16 mouse cellular contexts compared by ENCODE assay signal in the genomic region with DNA sequence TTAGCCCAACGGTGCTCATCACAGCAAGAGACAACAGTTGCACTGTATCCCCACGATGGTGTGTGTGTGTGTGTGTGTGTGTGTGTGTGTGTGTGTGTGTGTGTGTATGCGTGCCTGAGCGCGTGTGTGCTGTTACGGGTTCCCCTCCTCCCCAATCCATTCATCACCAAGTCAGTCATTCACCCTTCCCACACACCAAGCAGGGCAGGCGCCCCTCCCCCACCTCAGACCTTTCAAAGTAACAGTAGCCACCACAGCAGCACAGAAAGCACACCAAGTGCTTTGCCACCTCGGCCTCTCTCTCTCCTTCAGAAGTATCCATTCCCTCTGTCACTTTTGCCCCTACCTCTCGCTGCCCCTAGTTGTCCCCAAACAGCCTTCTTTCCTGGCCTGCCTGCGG. TPM values are rescaled to one million over a fixed set of nuclear protein-coding genes. Genes with fewer than 3 reads are reported as not detected.
DNase-seq lines count a peak whose midpoint lies in the region; ATAC-seq lines count a peak whose summit lies in the region.
"Had no signal": no experiment of that assay in that cellular context is flagged by ENCODE, and none has a peak within 500 bp of the region (broad histone marks: within the 10 kb centered on the region; RNA-seq: fewer than 3 reads in every experiment).

No protein-coding gene starts in this region.

- WGBS in forebrain, embryonic 12.5 days: 12% methylated on average over 7 of the region's 10 CpGs
- 14% methylated on average over 9 of the region's 10 CpGs for WGBS in hindbrain, embryonic 15.5 days
- WGBS in neural tube, embryonic 13.5 days: 18% methylated on average over 6 of the region's 10 CpGs

- H3K9ac ChIP-seq in forebrain, embryonic 12.5 days: no peak overlapping the region
- no peak overlapping the region for H3K9ac ChIP-seq in hindbrain, embryonic 15.5 days
- no peak overlapping the region for H3K9ac ChIP-seq in neural tube, embryonic 13.5 days
- H3K9ac ChIP-seq: embryonic facial prominence, embryonic 15.5 days; limb, embryonic 12.5 days had no signal

- H3K36me3 ChIP-seq in forebrain, embryonic 12.5 days (replicated peaks): no peaks in the 10 kb centered on the region
- no peaks in the 10 kb centered on the region for H3K36me3 ChIP-seq in hindbrain, embryonic 15.5 days
- no peaks in the 10 kb centered on the region for H3K36me3 ChIP-seq in neural tube, embryonic 13.5 days
- H3K36me3 ChIP-seq: embryonic facial prominence, embryonic 15.5 days; limb, embryonic 12.5 days had no signal

- peak; percentile 65 for ATAC-seq in forebrain, embryonic 12.5 days (ENCODE audit: low FRiP score)
- 0 out of 2 replicates have a peak, but pooled peaks have one; percentile 7 for ATAC-seq in hindbrain, embryonic 15.5 days (ENCODE audit: low FRiP score, low read depth)
- peak; percentile 33; the same call in 1 of the 2 replicates for ATAC-seq in neural tube, embryonic 13.5 days (ENCODE audit: low read depth)
- ATAC-seq: CD4-positive, CD25-positive, alpha-beta regulatory T cell, adult 4 months; intestine, postnatal 0 days had no signal

- peaks cover 39% of the 10 kb centered on the region for H3K4me1 ChIP-seq in forebrain, embryonic 12.5 days
- H3K4me1 ChIP-seq in hindbrain, embryonic 15.5 days (replicated peaks): peaks cover 28% of the 10 kb centered on the region
- peaks cover 31% of the 10 kb centered on the region for H3K4me1 ChIP-seq in neural tube, embryonic 13.5 days (replicated peaks)

- peaks cover 15% of the 10 kb centered on the region; the same call in 1 of the 2 replicates for H3K27me3 ChIP-seq in forebrain, embryonic 12.5 days
- no peaks in the 10 kb centered on the region for H3K27me3 ChIP-seq in hindbrain, embryonic 15.5 days
- peaks cover 22% of the 10 kb centered on the region for H3K27me3 ChIP-seq in neural tube, embryonic 13.5 days

- H3K9me3 ChIP-seq in forebrain, embryonic 12.5 days: no peaks in the 10 kb centered on the region
- H3K9me3 ChIP-seq in hindbrain, embryonic 15.5 days: no peaks in the 10 kb centered on the region
- no peaks in the 10 kb centered on the region for H3K9me3 ChIP-seq in neural tube, embryonic 13.5 days
- H3K9me3 ChIP-seq: embryonic facial prominence, embryonic 15.5 days; limb, embryonic 12.5 days; megakaryocyte, embryonic 14.5 days had no signal

- 0 out of 2 replicates have a peak overlapping the region, but pooled peaks have one; percentile 1 for H3K4me2 ChIP-seq in forebrain, embryonic 12.5 days
- H3K4me2 ChIP-seq in hindbrain, embryonic 15.5 days: no peak overlapping the region
- H3K4me2 ChIP-seq in neural tube, embryonic 13.5 days: no peak overlapping the region
- H3K4me2 ChIP-seq: embryonic facial prominence, embryonic 15.5 days; limb, embryonic 12.5 days had no signal

- H3K27ac ChIP-seq in forebrain, embryonic 12.5 days: no peak overlapping the region
- no peak overlapping the region for H3K27ac ChIP-seq in hindbrain, embryonic 15.5 days (replicated peaks)
- no peak overlapping the region; the same call in 1 of the 2 replicates for H3K27ac ChIP-seq in neural tube, embryonic 13.5 days (replicated peaks)
- H3K27ac ChIP-seq: embryonic facial prominence, embryonic 15.5 days; limb, embryonic 12.5 days had no signal

- no peak overlapping the region for H3K4me3 ChIP-seq in forebrain, embryonic 12.5 days (replicated peaks)
- no peak overlapping the region for H3K4me3 ChIP-seq in hindbrain, embryonic 15.5 days
- no peak overlapping the region for H3K4me3 ChIP-seq in neural tube, embryonic 13.5 days
- H3K4me3 ChIP-seq: embryonic facial prominence, embryonic 15.5 days; limb, embryonic 12.5 days; megakaryocyte, embryonic 14.5 days had no signal

- DNase-seq in kidney, postnatal 4 days: peak; percentile 47 to 59
- no peak for DNase-seq in kidney, postnatal 36 days
- no peak for DNase-seq in cerebellum, adult 18-20 months
- no peak for DNase-seq in gastrocnemius, postnatal 10 days
- DNase-seq: cerebellum, adult 9-10 months; heart, adult 11 months; lung, adult 18-20 months; thymus, postnatal 4 days had no signal

RNA-seq across cellular contexts. Expression of a gene that starts 45.8 kb away (rescaled TPM):
- 43.3 and 48.3 TPM in 2 replicates for polyA plus RNA-seq in forebrain, embryonic 12.5 days (2016; fragmentation: Nextera tagmentation; extraction: Ambion mirVana)
- 60.2 and 60.6 TPM in 2 replicates for polyA plus RNA-seq in hindbrain, embryonic 15.5 days (2015; fragmentation: Nextera tagmentation; extraction: Ambion mirVana)
- 51.2 and 54.3 TPM in 2 replicates for polyA plus RNA-seq in neural tube, embryonic 13.5 days (2015; fragmentation: Nextera tagmentation; extraction: Ambion mirVana)
- total RNA-seq in gastrocnemius, postnatal 10 days (2021): 1 to 10 TPM in 1 of 2 experiments, under 1 TPM in 1; 0.99 to 1.7 TPM

Comparison
In these comparisons a context has a peak if more than half of its experiments do, and no peak if none do; other contexts are left out.
1. DNase-seq: peak in kidney, postnatal 4 days (2 of 2); none in kidney, postnatal 36 days (0 of 2), cerebellum, adult 18-20 months (0 of 2) and gastrocnemius, postnatal 10 days (single experiment).
2. ATAC-seq: peak in every context shown above with its lines; median percentile 65 in forebrain, embryonic 12.5 days; 33 in neural tube, embryonic 13.5 days; 7 in hindbrain, embryonic 15.5 days.